Mouse (Mus musculus): ENCODE measurements at regions not wholly inside any gene's neighbourhood (a gene's known extent, or its start where the extent isn't known, plus 50 kb on each side); places are given as distances from the start of the nearest gene placed in this dataset.

- no peak overlapping the region for H3K9ac ChIP-seq
- WGBS = 42% methylated on average over 9 of the region's 9 CpGs
- H3K4me2 ChIP-seq = no peak overlapping the region
- no peak for ATAC-seq (ENCODE audit: insufficient number of reproducible peaks, insufficient read depth, low FRiP score, low TSS enrichment, low read depth)
- H3K4me1 ChIP-seq = peaks cover 8% of the 10 kb centered on the region
- H3K9me3 ChIP-seq = no peaks in the 10 kb centered on the region
- no peak overlapping the region for H3K4me3 ChIP-seq
- H3K36me3 ChIP-seq = no peaks in the 10 kb centered on the region
- H3K27ac ChIP-seq = no peak overlapping the region
- peaks cover 43% of the 10 kb centered on the region for H3K27me3 ChIP-seq
Measured at GRCm38 (mm10) chrX:11387200-11387940, 59.7 kb downstream of the H2al1j start.

- no peak overlapping the region for H3K4me2 ChIP-seq
- WGBS = 56% methylated on average over 9 of the region's 9 CpGs
- ATAC-seq (ENCODE audit: insufficient number of reproducible peaks, insufficient read depth, low FRiP score, low TSS enrichment, low read depth) = no peak
Measured at GRCm38 (mm10) chrX:11388860-11389259, 61.2 kb downstream of the H2al1j start.

GRCm38 (mm10) chrX:11400406-11400805 is 72.8 kb downstream of the H2al1j start:
- H3K27ac ChIP-seq = no peak overlapping the region
- H3K27me3 ChIP-seq = peaks cover 23% of the 10 kb centered on the region; the same call in 1 of the 2 replicates
- H3K4me2 ChIP-seq = no peak overlapping the region
- no peaks in the 10 kb centered on the region for H3K36me3 ChIP-seq
- no peak overlapping the region for H3K4me3 ChIP-seq
- H3K4me1 ChIP-seq = 0 out of 2 replicates have a peak, but pooled peaks cover 5% of the 10 kb centered on the region
- WGBS = 92% methylated on average over 3 of the region's 3 CpGs
- H3K9ac ChIP-seq = no peak overlapping the region
- H3K9me3 ChIP-seq = no peaks in the 10 kb centered on the region
- no peak for ATAC-seq (ENCODE audit: insufficient number of reproducible peaks, insufficient read depth, low FRiP score, low TSS enrichment, low read depth)

More at GRCm38 (mm10) chrX:11388860-11389259, 61.2 kb downstream of the H2al1j start:
- Histone ChIP-seq H3K9me3 (no peaks in the 10 kb centered on the region), H3K4me1 (peaks cover 8% of the 10 kb centered on the region), H3K36me3 (no peaks in the 10 kb centered on the region), H3K4me3 (no peak overlapping the region), H3K27me3 (peaks cover 38% of the 10 kb centered on the region), H3K9ac (no peak overlapping the region), H3K27ac (no peak overlapping the region)

- Histone ChIP-seq H3K27me3 (peaks cover 40% of the 10 kb centered on the region), H3K4me1 (0 out of 2 replicates have a peak, but pooled peaks cover 5% of the 10 kb centered on the region), H3K4me2 (no peak overlapping the region), H3K9me3 (no peaks in the 10 kb centered on the region), H3K9ac (no peak overlapping the region), H3K36me3 (no peaks in the 10 kb centered on the region), H3K4me3 (no peak overlapping the region), H3K27ac (no peak overlapping the region)
- 64% methylated on average over 4 of the region's 4 CpGs for WGBS
- ATAC-seq (ENCODE audit: insufficient number of reproducible peaks, insufficient read depth, low FRiP score, low TSS enrichment, low read depth) = no peak
Measured at GRCm38 (mm10) chrX:11404369-11404768, 76.7 kb downstream of the H2al1j start.

- ATAC-seq (ENCODE audit: insufficient number of reproducible peaks, insufficient read depth, low FRiP score, low TSS enrichment, low read depth) = no peak
- Histone ChIP-seq H3K9me3 (no peaks in the 10 kb centered on the region), H3K4me1 (peaks cover 11% of the 10 kb centered on the region; the same call in 1 of the 2 replicates), H3K9ac (no peak overlapping the region), H3K36me3 (no peaks in the 10 kb centered on the region), H3K4me3 (no peak overlapping the region), H3K4me2 (no peak overlapping the region), H3K27ac (no peak overlapping the region), H3K27me3 (peaks cover 50% of the 10 kb centered on the region)
- 41% methylated on average over 5 of the region's 5 CpGs for WGBS
Measured at GRCm38 (mm10) chrX:11412316-11412826, 84.7 kb downstream of the H2al1j start.

GRCm38 (mm10) chrX:11415662-11416061 is 88.0 kb downstream of the H2al1j start:
- H3K4me2 ChIP-seq = no peak overlapping the region
- 44% methylated on average over 4 of the region's 4 CpGs for WGBS
- H3K36me3 ChIP-seq = no peaks in the 10 kb centered on the region
- ATAC-seq (ENCODE audit: insufficient number of reproducible peaks, insufficient read depth, low FRiP score, low TSS enrichment, low read depth) = no peak
- H3K27me3 ChIP-seq = peaks cover 64% of the 10 kb centered on the region
- no peak overlapping the region for H3K27ac ChIP-seq
- H3K4me1 ChIP-seq = peaks cover 22% of the 10 kb centered on the region
- H3K9me3 ChIP-seq = no peaks in the 10 kb centered on the region
- H3K9ac ChIP-seq = no peak overlapping the region
- no peak overlapping the region for H3K4me3 ChIP-seq

- H3K4me3 ChIP-seq = no peak overlapping the region
- no peaks in the 10 kb centered on the region for H3K9me3 ChIP-seq
- no peak overlapping the region for H3K27ac ChIP-seq
- WGBS = 89% methylated on average over 3 of the region's 3 CpGs
- H3K27me3 ChIP-seq = peaks cover 64% of the 10 kb centered on the region
- no peak for ATAC-seq (ENCODE audit: insufficient number of reproducible peaks, insufficient read depth, low FRiP score, low TSS enrichment, low read depth)
- no peak overlapping the region for H3K4me2 ChIP-seq
- peaks cover 22% of the 10 kb centered on the region for H3K4me1 ChIP-seq
- no peaks in the 10 kb centered on the region for H3K36me3 ChIP-seq
- H3K9ac ChIP-seq = no peak overlapping the region
Measured at GRCm38 (mm10) chrX:11416510-11416909, 88.9 kb downstream of the H2al1j start.

- no peak overlapping the region for H3K4me2 ChIP-seq
- H3K4me3 ChIP-seq = no peak overlapping the region
- no peaks in the 10 kb centered on the region for H3K9me3 ChIP-seq
- 56% methylated on average over 4 of the region's 4 CpGs for WGBS
- H3K27ac ChIP-seq = no peak overlapping the region
- no peaks in the 10 kb centered on the region for H3K36me3 ChIP-seq
- ATAC-seq (ENCODE audit: insufficient number of reproducible peaks, insufficient read depth, low FRiP score, low TSS enrichment, low read depth) = no peak
- no peak overlapping the region for H3K9ac ChIP-seq
- H3K27me3 ChIP-seq = peaks cover 71% of the 10 kb centered on the region
- H3K4me1 ChIP-seq = peaks cover 18% of the 10 kb centered on the region
Measured at GRCm38 (mm10) chrX:11417861-11418260, 90.2 kb downstream of the H2al1j start.

GRCm38 (mm10) chrX:11418261-11418660 is 90.6 kb downstream of the H2al1j start:
- no peak overlapping the region for H3K9ac ChIP-seq
- WGBS = 77% methylated on average over 10 of the region's 10 CpGs
- no peak overlapping the region for H3K4me3 ChIP-seq
- peaks cover 18% of the 10 kb centered on the region for H3K4me1 ChIP-seq
- H3K27me3 ChIP-seq = peaks cover 75% of the 10 kb centered on the region
- no peak for ATAC-seq (ENCODE audit: insufficient number of reproducible peaks, insufficient read depth, low FRiP score, low TSS enrichment, low read depth)
- no peaks in the 10 kb centered on the region for H3K9me3 ChIP-seq
- H3K4me2 ChIP-seq = no peak overlapping the region
- no peak overlapping the region for H3K27ac ChIP-seq
- no peaks in the 10 kb centered on the region for H3K36me3 ChIP-seq

- ATAC-seq (ENCODE audit: insufficient number of reproducible peaks, insufficient read depth, low FRiP score, low TSS enrichment, low read depth) = no peak
- Histone ChIP-seq H3K9me3 (no peaks in the 10 kb centered on the region), H3K27me3 (peaks cover 85% of the 10 kb centered on the region), H3K4me2 (no peak overlapping the region), H3K27ac (no peak overlapping the region), H3K4me3 (no peak overlapping the region), H3K9ac (no peak overlapping the region), H3K36me3 (no peaks in the 10 kb centered on the region), H3K4me1 (peaks cover 18% of the 10 kb centered on the region)
- WGBS = 46% methylated on average over 5 of the region's 5 CpGs
Measured at GRCm38 (mm10) chrX:11419162-11419631, 91.6 kb downstream of the H2al1j start.

GRCm38 (mm10) chrX:11432403-11433004 is 104.9 kb downstream of the H2al1j start:
- no peak overlapping the region for H3K9ac ChIP-seq
- peaks cover 26% of the 10 kb centered on the region for H3K4me1 ChIP-seq
- no peak overlapping the region; the same call in 1 of the 2 replicates for H3K4me2 ChIP-seq
- H3K27me3 ChIP-seq = peaks cover 84% of the 10 kb centered on the region
- no peak overlapping the region for H3K4me3 ChIP-seq
- WGBS = 47% methylated on average over 11 of the region's 12 CpGs
- H3K9me3 ChIP-seq = no peaks in the 10 kb centered on the region
- H3K36me3 ChIP-seq = no peaks in the 10 kb centered on the region
- H3K27ac ChIP-seq = peak overlapping the region; percentile 28
- ATAC-seq (ENCODE audit: insufficient number of reproducible peaks, insufficient read depth, low FRiP score, low TSS enrichment, low read depth) = no peak

GRCm38 (mm10) chrX:11435338-11435737 is 107.7 kb downstream of the H2al1j start:
- ATAC-seq (ENCODE audit: insufficient number of reproducible peaks, insufficient read depth, low FRiP score, low TSS enrichment, low read depth) = no peak
- no peaks in the 10 kb centered on the region for H3K36me3 ChIP-seq
- peaks cover 26% of the 10 kb centered on the region for H3K4me1 ChIP-seq
- H3K27ac ChIP-seq = no peak overlapping the region
- no peaks in the 10 kb centered on the region for H3K9me3 ChIP-seq
- H3K4me3 ChIP-seq = no peak overlapping the region
- H3K4me2 ChIP-seq = no peak overlapping the region
- peaks cover 67% of the 10 kb centered on the region for H3K27me3 ChIP-seq
- WGBS = 58% methylated on average over 6 of the region's 6 CpGs
- H3K9ac ChIP-seq = no peak overlapping the region

Measured in embryonic facial prominence, embryonic 13.5 days (tissue).